Mouse (Mus musculus) E14TG2a.4 (cell line): ENCODE measurements around the gene Tbc1d9b.

Experiments
- H3K27me3 ChIP-seq: 2 replicates; pipeline ENCODE4 v1.6.1; 2014; ENCODE audit warnings: low read length, control low read depth; ENCODE audit not compliant: insufficient read depth
- H3K36me3 ChIP-seq: 2 replicates; pipeline ENCODE4 v1.6.1; 2014; ENCODE audit warnings: low read length, control low read depth; ENCODE audit not compliant: insufficient read depth
- H3K4me1 ChIP-seq: replicated peaks from 2 replicates; pipeline ENCODE4 v1.6.1; 2014; ENCODE audit warnings: low read depth, low read length, control low read depth
- H3K4me3 ChIP-seq: replicated peaks from 2 replicates; pipeline ENCODE4 v1.5.1; 2014; ENCODE audit warnings: mild to moderate bottlenecking, low read length
- H3K9me3 ChIP-seq: 2 replicates; pipeline ENCODE4 v1.6.1; 2014; ENCODE audit warnings: low read length, control low read depth
- CTCF ChIP-seq: conservative IDR thresholded peaks from 2 replicates; pipeline ENCODE4 v1.5.1; 2014; ENCODE audit warnings: low read length
- NANOG ChIP-seq: IDR thresholded peaks from 2 replicates; pipeline ENCODE4 v1.6.1; 2014; ENCODE audit warnings: borderline replicate concordance, low read length, mixed read lengths
- POU5F1 ChIP-seq: IDR thresholded peaks from 2 replicates; pipeline ENCODE4 v1.6.1; 2014; ENCODE audit warnings: low read length, borderline replicate concordance

Tbc1d9b gene

DNA sequence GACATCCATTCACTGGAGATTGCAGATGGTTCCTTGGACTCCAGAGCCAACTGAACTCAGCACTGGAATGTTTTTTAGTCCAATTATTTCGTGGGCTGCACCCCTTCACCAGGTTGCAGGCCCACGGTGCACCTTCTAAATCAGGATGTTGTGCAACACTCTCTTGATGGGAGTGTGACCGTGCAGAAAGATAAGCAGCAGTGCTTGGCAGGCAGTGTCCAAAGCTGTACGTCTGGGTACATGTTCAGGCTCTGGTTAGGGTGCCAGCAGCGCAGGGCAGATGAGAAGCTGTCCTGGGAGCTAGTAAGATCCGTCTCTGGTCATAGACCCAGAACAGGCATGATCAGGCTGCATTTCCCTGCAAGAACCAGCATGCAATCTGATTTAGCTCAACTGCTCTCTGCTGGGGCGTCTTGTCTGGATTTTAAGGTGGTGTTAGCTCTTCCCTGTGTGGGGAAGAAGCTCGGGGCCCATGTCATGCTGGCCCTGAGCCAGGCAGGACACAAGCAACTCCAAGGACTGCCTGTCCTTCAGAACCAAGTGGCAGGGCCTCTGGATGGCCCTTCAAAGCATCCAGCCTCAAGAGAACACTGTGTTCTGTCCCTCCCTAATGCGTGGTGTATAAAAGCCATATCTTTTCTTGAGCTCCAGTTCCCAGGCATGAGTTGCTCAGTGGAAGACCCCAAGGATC is 16.2 kb downstream of the Tbc1d9b start:
- Histone ChIP-seq H3K9me3 (no peaks in the 10 kb centered on the region), H3K27me3 (no peaks in the 10 kb centered on the region), H3K4me1 (peaks cover 7% of the 10 kb centered on the region; the same call in 1 of the 2 replicates), H3K36me3 (peaks cover 74% of the 10 kb centered on the region), H3K4me3 (no peak overlapping the region)
- TF ChIP-seq NANOG (no peak), CTCF (no peak), POU5F1 (no peak)

DNA sequence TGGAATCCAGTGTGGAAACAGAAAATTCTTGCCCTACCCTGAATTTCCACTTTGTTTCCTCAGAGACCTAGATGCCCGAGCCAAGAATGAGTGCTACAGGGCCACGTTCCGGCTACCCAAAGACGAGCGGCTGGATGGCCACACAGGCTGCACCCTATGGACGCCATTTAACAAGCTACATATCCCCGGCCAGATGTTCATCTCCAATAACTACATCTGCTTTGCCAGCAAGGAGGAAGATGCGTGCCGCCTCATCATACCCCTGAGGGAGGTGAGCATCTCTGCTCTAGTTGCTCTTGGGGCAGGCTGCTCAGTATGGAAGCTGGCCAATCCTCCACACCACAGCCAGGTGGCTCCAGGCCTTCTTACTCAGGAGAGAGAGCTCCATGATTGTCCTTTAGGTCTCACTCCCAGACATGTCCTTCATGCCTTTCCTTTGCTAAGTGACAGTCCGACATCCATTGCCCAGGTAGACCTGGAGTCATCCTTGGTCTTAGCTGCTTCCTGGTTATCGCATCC is 16.8 kb downstream of the Tbc1d9b start:
- Histone ChIP-seq H3K27me3 (no peaks in the 10 kb centered on the region), H3K36me3 (peaks cover 74% of the 10 kb centered on the region), H3K4me3 (no peak overlapping the region), H3K9me3 (no peaks in the 10 kb centered on the region), H3K4me1 (peaks cover 7% of the 10 kb centered on the region; the same call in 1 of the 2 replicates)
- TF ChIP-seq NANOG (no peak), POU5F1 (no peak), CTCF (no peak)

DNA sequence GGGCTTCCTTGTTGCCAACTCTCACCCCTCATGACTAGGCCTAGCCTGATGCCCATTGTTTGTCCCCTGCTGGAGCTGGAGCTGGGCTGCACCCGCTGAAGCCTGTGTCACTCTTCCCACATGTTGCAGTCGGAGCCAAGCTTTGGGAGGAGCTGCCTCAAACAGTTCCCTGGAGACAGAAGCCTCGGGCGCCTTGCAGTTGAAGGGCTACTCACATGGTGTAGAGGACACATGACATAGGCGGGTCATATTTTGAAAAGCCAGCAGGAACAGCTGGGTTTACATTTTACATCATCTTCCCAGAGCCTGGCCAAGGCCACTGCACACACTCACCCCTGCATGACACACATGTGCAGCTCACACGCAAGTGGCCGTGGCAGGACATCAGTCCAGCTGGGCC is 18.0 kb downstream of the Tbc1d9b start:
- H3K36me3 ChIP-seq: peaks cover 82% of the 10 kb centered on the region
- H3K4me3 ChIP-seq: no peak overlapping the region
- no peaks in the 10 kb centered on the region for H3K9me3 ChIP-seq
- peaks cover 14% of the 10 kb centered on the region for H3K4me1 ChIP-seq
- TF ChIP-seq POU5F1: no peak
- no peak for TF ChIP-seq NANOG
- no peaks in the 10 kb centered on the region for H3K27me3 ChIP-seq

DNA sequence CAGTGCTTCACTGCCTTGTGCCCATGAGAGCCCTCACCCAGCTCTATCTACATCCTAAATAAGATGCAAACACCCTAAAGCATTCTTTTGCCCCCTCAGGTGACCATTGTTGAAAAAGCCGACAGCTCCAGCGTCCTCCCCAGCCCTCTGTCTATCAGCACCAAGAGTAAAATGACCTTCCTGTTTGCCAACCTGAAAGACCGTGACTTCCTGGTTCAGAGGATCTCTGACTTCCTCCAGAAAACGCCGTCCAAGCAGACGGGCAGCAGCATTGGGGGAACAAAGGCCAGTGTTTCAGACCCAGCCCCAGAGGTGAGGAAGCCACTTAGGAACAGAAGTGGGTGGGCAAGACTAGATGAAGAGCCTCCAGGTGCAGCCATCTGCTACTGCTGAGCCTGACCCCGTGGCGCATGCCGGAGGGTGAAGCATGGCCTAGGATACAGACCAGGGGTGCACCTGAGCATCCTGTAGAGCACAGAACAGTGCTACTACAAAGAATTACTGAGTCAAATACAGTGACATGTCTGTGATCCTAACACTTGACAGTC is 18.5 kb downstream of the Tbc1d9b start:
- H3K4me1 ChIP-seq: peaks cover 16% of the 10 kb centered on the region
- no peaks in the 10 kb centered on the region for H3K9me3 ChIP-seq
- no peak for TF ChIP-seq CTCF
- no peak overlapping the region for H3K4me3 ChIP-seq
- no peaks in the 10 kb centered on the region for H3K27me3 ChIP-seq
- H3K36me3 ChIP-seq: peaks cover 83% of the 10 kb centered on the region

DNA sequence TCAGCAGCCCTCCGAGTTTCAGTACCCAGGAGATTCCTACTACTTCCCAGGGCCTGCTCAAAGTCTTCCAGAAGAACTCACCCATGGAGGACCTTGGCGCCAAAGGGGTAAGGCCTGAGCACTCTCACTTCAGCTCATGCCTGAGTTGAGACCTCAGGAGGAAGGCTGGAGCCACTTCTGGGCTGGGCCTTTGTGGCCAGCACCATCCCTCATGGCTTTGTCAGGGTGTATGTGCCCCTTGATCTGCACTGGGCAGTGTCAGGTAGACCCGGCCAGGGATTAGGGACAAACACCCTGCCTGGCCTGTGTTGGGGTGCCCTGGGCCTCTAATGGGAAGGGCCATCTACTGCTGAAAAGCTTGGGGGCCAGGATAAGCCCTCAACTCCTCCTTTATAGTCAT is 20.2 kb downstream of the Tbc1d9b start:
- peaks cover 78% of the 10 kb centered on the region for H3K36me3 ChIP-seq
- no peaks in the 10 kb centered on the region for H3K27me3 ChIP-seq
- peaks cover 16% of the 10 kb centered on the region for H3K4me1 ChIP-seq
- TF ChIP-seq CTCF (no peak), POU5F1 (no peak), NANOG (no peak)
- H3K9me3 ChIP-seq: no peaks in the 10 kb centered on the region
- H3K4me3 ChIP-seq: no peak overlapping the region

DNA sequence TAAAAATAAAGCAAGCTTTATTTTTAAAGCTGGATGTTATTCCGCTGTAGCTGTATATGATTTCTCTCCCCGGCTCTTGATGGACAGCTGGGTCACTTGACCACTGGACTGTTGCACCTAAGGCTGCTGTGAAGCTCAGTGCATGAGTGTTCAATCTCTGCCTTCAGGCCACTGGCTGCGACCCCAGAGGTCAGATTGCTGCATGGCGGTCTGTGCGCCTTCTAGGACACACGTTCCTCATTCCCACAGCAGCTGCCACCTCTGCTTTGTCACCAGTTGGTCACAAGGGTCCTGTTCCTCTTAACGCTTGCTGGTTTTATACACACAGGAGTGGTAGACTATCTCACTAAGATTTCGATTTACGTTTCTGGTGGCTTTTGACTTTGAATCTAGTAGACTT is 23.0 kb downstream of the Tbc1d9b start:
- peaks cover 86% of the 10 kb centered on the region for H3K36me3 ChIP-seq
- TF ChIP-seq CTCF: no peak
- no peak for TF ChIP-seq POU5F1
- TF ChIP-seq NANOG: no peak
- H3K27me3 ChIP-seq: no peaks in the 10 kb centered on the region
- no peak overlapping the region for H3K4me3 ChIP-seq
- peaks cover 17% of the 10 kb centered on the region for H3K4me1 ChIP-seq
- H3K9me3 ChIP-seq: no peaks in the 10 kb centered on the region

DNA sequence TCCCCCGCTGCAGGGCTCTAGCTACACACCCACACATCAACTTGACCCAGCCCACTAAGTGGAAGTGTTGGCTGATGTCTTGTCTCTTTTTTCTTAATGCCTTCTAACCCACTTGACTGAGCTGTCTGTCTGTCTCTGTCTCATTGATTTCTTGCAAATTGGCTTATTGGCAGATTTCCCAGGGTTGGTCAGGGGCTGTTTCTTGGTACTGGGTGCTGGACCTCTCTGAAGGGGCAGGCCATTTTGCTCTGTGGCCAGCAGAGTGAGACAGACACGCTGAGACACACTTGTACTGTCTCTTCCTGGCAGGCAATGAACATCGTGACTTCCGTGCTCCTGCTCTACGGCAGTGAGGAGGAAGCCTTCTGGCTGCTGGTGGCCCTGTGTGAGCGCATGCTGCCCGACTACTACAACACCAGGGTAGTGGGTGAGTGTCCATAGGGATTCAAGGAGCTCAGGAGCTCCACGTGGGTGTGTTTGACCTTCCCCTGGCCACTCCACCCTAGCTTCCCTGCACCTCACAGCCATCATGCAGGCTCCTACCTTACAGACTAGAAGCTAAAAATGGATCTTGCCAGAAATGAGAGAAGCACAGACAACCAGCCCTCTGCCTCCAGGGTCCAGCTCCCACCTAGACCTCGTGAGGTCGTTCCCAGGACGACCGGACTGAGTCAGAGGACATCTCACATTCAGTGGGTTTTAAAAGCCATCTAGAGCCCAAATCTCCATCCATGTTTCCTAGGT is 23.8 kb downstream of the Tbc1d9b start:
- no peak overlapping the region for H3K4me3 ChIP-seq
- TF ChIP-seq POU5F1 (no peak), NANOG (no peak), CTCF (no peak)

DNA sequence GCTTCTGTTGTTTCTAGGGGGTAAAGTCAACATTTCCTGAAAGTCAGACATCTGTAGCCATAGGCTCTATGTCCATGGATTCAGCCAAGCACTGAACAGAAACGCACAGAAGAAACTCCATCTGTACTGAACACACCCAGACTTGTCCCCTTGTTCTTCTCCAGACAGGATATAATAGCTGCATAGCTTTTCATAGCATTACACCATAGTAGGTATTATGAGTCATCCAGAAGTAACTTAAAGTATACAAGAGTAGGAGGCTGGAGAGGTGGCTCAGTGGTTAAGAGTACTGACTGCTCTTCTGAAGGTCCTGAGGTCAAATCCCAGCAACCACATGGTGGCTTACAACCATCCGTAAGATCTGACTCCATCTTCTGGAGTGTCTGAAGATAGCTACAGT is 24.6 kb downstream of the Tbc1d9b start:
- Histone ChIP-seq H3K27me3 (no peaks in the 10 kb centered on the region), H3K9me3 (no peaks in the 10 kb centered on the region), H3K36me3 (peaks cover 74% of the 10 kb centered on the region), H3K4me1 (peaks cover 22% of the 10 kb centered on the region), H3K4me3 (no peak overlapping the region)
- TF ChIP-seq CTCF (no peak), NANOG (no peak), POU5F1 (no peak)

More for the DNA sequence above, 23.8 kb downstream of the Tbc1d9b start:
- Histone ChIP-seq H3K36me3 (peaks cover 82% of the 10 kb centered on the region), H3K9me3 (no peaks in the 10 kb centered on the region), H3K27me3 (no peaks in the 10 kb centered on the region), H3K4me1 (peaks cover 22% of the 10 kb centered on the region)
